In the genomic region with DNA sequence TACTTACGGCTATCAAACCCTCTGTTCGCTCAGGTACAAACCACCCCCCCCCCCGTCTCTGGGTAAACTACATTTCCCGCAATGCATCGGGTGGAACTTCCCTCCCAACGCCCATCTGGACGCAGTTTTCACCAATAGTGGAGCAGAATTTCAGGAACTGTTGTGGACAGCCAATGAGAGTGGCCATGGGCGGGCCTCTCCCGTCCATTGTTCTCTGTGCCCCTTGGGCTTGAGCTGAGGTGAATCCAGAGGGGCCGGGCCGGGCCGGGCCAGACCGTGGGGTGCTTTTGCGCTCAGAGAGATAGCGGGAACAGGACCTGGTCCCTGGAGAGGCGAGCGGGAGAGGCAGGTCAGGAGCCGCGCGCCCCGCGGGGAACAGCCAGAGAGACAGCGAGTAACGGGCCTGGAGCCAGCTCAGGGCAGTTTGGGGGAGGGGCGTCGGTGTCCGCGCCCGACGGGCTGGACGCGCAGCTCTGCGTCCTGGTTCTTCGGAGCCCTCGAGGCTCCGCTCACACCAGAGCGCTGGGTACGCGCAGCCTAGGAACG, we compare ENCODE assay signal across 8 mouse cellular contexts. TPM values are rescaled to one million over a fixed set of nuclear protein-coding genes. Genes with fewer than 3 reads are reported as not detected.
DNase-seq lines count a peak whose midpoint lies in the region; ATAC-seq and TF ChIP-seq lines count a peak whose summit lies in the region.

A gene (plus strand): TSS at position 192 of the 546 bp plus-strand sequence.

- peak; percentile 84 for DNase-seq in c-Kit-positive CD71-positive TER-119-positive erythroid progenitor cells, embryonic 14.5 days (ENCODE audit: low spot score)
- peak; percentile 97 for DNase-seq in heart, postnatal 0 days (ENCODE audit: low spot score)
- peak; percentile 88 to 94 for DNase-seq in kidney, postnatal 4 days

- peak within 1 kb of the TSS; percentile 94 for H3K4me3 ChIP-seq in E14TG2a.4 (replicated peaks; ENCODE audit: low read length)
- peak within 1 kb of the TSS; percentile 71 for H3K4me3 ChIP-seq in forebrain, embryonic 12.5 days (replicated peaks)
- peak within 1 kb of the TSS; percentile 89 for H3K4me3 ChIP-seq in heart, postnatal 0 days (ENCODE audit: low read depth, low read length)
- H3K4me3 ChIP-seq in liver, embryonic 16.5 days (ENCODE audit: low read depth, low read length): peak within 1 kb of the TSS; percentile 75
- H3K4me3 ChIP-seq in neural tube, embryonic 13.5 days: peak within 1 kb of the TSS; percentile 82
- peak within 1 kb of the TSS; percentile 91 for H3K4me3 ChIP-seq in testis, adult 2 months (ENCODE audit: control insufficient read depth, low read depth, low read length)

- H3K4me1 ChIP-seq in E14TG2a.4 (replicated peaks; ENCODE audit: low read depth, low read length): peaks cover 37% of the 10 kb centered on the region
- peaks cover 34% of the 10 kb centered on the region for H3K4me1 ChIP-seq in forebrain, embryonic 12.5 days
- H3K4me1 ChIP-seq in heart, postnatal 0 days (ENCODE audit: control insufficient read depth, insufficient read depth): peaks cover 29% of the 10 kb centered on the region
- H3K4me1 ChIP-seq in liver, embryonic 16.5 days (ENCODE audit: control insufficient read depth, low read depth, low read length): peaks cover 15% of the 10 kb centered on the region
- peaks cover 43% of the 10 kb centered on the region for H3K4me1 ChIP-seq in neural tube, embryonic 13.5 days (replicated peaks)
- H3K4me1 ChIP-seq in testis, adult 2 months (ENCODE audit: control insufficient read depth, insufficient read depth, low read length): peaks cover 2% of the 10 kb centered on the region; the same call in 1 of the 2 replicates

- peak; percentile 33; the same call in 1 of the 2 replicates for TF ChIP-seq EP300 in heart, postnatal 0 days (IDR thresholded peaks at IDR 0.05; ENCODE audit: low read depth)

- no peaks in the 10 kb centered on the region for H3K9me3 ChIP-seq in E14TG2a.4 (ENCODE audit: low read length)
- no peaks in the 10 kb centered on the region for H3K9me3 ChIP-seq in forebrain, embryonic 12.5 days
- H3K9me3 ChIP-seq in heart, postnatal 0 days (replicated peaks; ENCODE audit: control insufficient read depth, low read length): no peaks in the 10 kb centered on the region
- no peaks in the 10 kb centered on the region for H3K9me3 ChIP-seq in liver, embryonic 16.5 days (replicated peaks; ENCODE audit: control insufficient read depth, low read length)
- H3K9me3 ChIP-seq in neural tube, embryonic 13.5 days: no peaks in the 10 kb centered on the region

- H3K9ac ChIP-seq in forebrain, embryonic 12.5 days: peak within 1 kb of the TSS; percentile 80
- H3K9ac ChIP-seq in heart, postnatal 0 days (replicated peaks; ENCODE audit: low read depth, low read length): peak within 1 kb of the TSS; percentile 88
- peak within 1 kb of the TSS; percentile 76 for H3K9ac ChIP-seq in liver, embryonic 16.5 days (ENCODE audit: low read depth, low read length)
- H3K9ac ChIP-seq in neural tube, embryonic 13.5 days: peak within 1 kb of the TSS; percentile 86

- H3K36me3 ChIP-seq in E14TG2a.4 (ENCODE audit: insufficient read depth, low read length): no peaks in the 10 kb centered on the region; the same call in 1 of the 2 replicates
- H3K36me3 ChIP-seq in forebrain, embryonic 12.5 days (replicated peaks): peaks cover 27% of the 10 kb centered on the region
- H3K36me3 ChIP-seq in heart, postnatal 0 days (replicated peaks; ENCODE audit: control insufficient read depth, insufficient read depth, low read length): peaks cover 25% of the 10 kb centered on the region
- no peaks in the 10 kb centered on the region for H3K36me3 ChIP-seq in liver, embryonic 16.5 days (ENCODE audit: control insufficient read depth, insufficient read depth)
- peaks cover 29% of the 10 kb centered on the region for H3K36me3 ChIP-seq in neural tube, embryonic 13.5 days
- peaks cover 3% of the 10 kb centered on the region for H3K36me3 ChIP-seq in testis, adult 2 months (ENCODE audit: control insufficient read depth, insufficient read depth, low read length)

- peak within 1 kb of the TSS; percentile 79 for H3K4me2 ChIP-seq in forebrain, embryonic 12.5 days
- H3K4me2 ChIP-seq in heart, postnatal 0 days (ENCODE audit: low read depth, low read length): peak within 1 kb of the TSS; percentile 76
- H3K4me2 ChIP-seq in liver, embryonic 16.5 days (ENCODE audit: low read depth, low read length): peak within 1 kb of the TSS; percentile 85
- H3K4me2 ChIP-seq in neural tube, embryonic 13.5 days: peak within 1 kb of the TSS; percentile 78

- TF ChIP-seq POLR2A in testis, adult 2 months (IDR thresholded peaks at IDR 0.05; ENCODE audit: control insufficient read depth, low read depth, low read length): peak; percentile 58; the same call in 1 of the 2 replicates

- WGBS in forebrain, embryonic 12.5 days: under 1% methylated on average over 40 of the region's 40 CpGs
- WGBS in heart, postnatal 0 days: under 1% methylated on average over 40 of the region's 40 CpGs
- WGBS in liver, embryonic 16.5 days (ENCODE audit: insufficient replicate concordance): under 1% methylated on average over 40 of the region's 40 CpGs
- WGBS in neural tube, embryonic 13.5 days: 0% methylated on average over 38 of the region's 40 CpGs

- ATAC-seq in forebrain, embryonic 12.5 days (ENCODE audit: low FRiP score): peak; percentile 99
- ATAC-seq in heart, postnatal 0 days (ENCODE audit: insufficient read depth, low read depth): peak; percentile 97
- ATAC-seq in liver, embryonic 16.5 days (ENCODE audit: low read depth): peak; percentile 95
- ATAC-seq in neural tube, embryonic 13.5 days (ENCODE audit: low read depth): peak; percentile 98

- H3K27ac ChIP-seq in forebrain, embryonic 12.5 days: peak within 1 kb of the TSS; percentile 92
- peak within 1 kb of the TSS; percentile 93 for H3K27ac ChIP-seq in heart, postnatal 0 days (ENCODE audit: low read depth)
- peak within 1 kb of the TSS; percentile 73 for H3K27ac ChIP-seq in liver, embryonic 16.5 days (ENCODE audit: low read length)
- H3K27ac ChIP-seq in neural tube, embryonic 13.5 days (replicated peaks): peak within 1 kb of the TSS; percentile 91
- peak within 1 kb of the TSS; percentile 100 for H3K27ac ChIP-seq in testis, adult 2 months (ENCODE audit: control insufficient read depth, insufficient read depth, low read depth, low read length)

- no peaks in the 10 kb centered on the region for H3K27me3 ChIP-seq in E14TG2a.4 (ENCODE audit: insufficient read depth, low read length)
- no peaks in the 10 kb centered on the region for H3K27me3 ChIP-seq in forebrain, embryonic 12.5 days
- no peaks in the 10 kb centered on the region for H3K27me3 ChIP-seq in heart, postnatal 0 days (ENCODE audit: control insufficient read depth, insufficient read depth, low read length)
- no peaks in the 10 kb centered on the region for H3K27me3 ChIP-seq in liver, embryonic 16.5 days (ENCODE audit: control insufficient read depth, insufficient read depth, low read depth, low read length)
- H3K27me3 ChIP-seq in neural tube, embryonic 13.5 days: no peaks in the 10 kb centered on the region
- no peaks in the 10 kb centered on the region for H3K27me3 ChIP-seq in testis, adult 2 months (ENCODE audit: control insufficient read depth, insufficient read depth, low read length)

- TF ChIP-seq CTCF in E14TG2a.4 (conservative IDR thresholded peaks at IDR 0.05; ENCODE audit: low read length): no peak
- no peak for TF ChIP-seq CTCF in heart, postnatal 0 days (IDR thresholded peaks at IDR 0.05; ENCODE audit: low read depth)
- TF ChIP-seq CTCF in testis, adult 2 months (IDR thresholded peaks at IDR 0.05; ENCODE audit: control insufficient read depth, insufficient read depth, insufficient replicate concordance, low read depth, low read length): no peak

RNA-seq across cellular contexts. Expression of the gene that starts here (rescaled TPM):
- polyA plus RNA-seq in forebrain, embryonic 12.5 days (2016; fragmentation: Nextera tagmentation; extraction: Ambion mirVana): 3.7 and 4.5 TPM in 2 replicates
- 3.7 and 22.0 TPM in 2 replicates for total RNA-seq in heart, postnatal 0 days (2014; rRNA removed; ENCODE audit: low replicate concordance)
- polyA plus RNA-seq in heart, postnatal 0 days (2015; fragmentation: Nextera tagmentation; extraction: Ambion mirVana): 1.3 and 2.0 TPM in 2 replicates
- polyA plus RNA-seq in liver, embryonic 16.5 days (2015; fragmentation: Nextera tagmentation; extraction: Ambion mirVana): 0.30 and 0.36 TPM in 2 replicates
- polyA plus RNA-seq in neural tube, embryonic 13.5 days (2015; fragmentation: Nextera tagmentation; extraction: Ambion mirVana): 5.3 and 5.4 TPM in 2 replicates
- 35.8 and 41.0 TPM in 2 replicates for polyA plus RNA-seq in testis, adult 2 months (2012; rRNA removed)

Comparison
In these comparisons a context has a peak if more than half of its experiments do, and no peak if none do; other contexts are left out.
1. Peak in every context shown above with its lines: DNase-seq, ATAC-seq, H3K4me3 ChIP-seq and H3K27ac ChIP-seq.
2. Peak in ATAC-seq, H3K4me3 ChIP-seq, H3K27ac ChIP-seq, H3K9ac ChIP-seq and H3K4me2 ChIP-seq in liver, embryonic 16.5 days; RNA of the gene not detected or under 1 TPM.